Mouse (Mus musculus) thymus, postnatal 36 days (tissue): ENCODE measurements around the gene Nfatc2ip.

Experiments used
- DNase-seq, 2 experiments: peaks; one replicate each; pipeline ENCODE4 v3.0.0; 2022; ENCODE audit warnings: mixed read lengths in 2 of 2

Gene Nfatc2ip

DNA sequence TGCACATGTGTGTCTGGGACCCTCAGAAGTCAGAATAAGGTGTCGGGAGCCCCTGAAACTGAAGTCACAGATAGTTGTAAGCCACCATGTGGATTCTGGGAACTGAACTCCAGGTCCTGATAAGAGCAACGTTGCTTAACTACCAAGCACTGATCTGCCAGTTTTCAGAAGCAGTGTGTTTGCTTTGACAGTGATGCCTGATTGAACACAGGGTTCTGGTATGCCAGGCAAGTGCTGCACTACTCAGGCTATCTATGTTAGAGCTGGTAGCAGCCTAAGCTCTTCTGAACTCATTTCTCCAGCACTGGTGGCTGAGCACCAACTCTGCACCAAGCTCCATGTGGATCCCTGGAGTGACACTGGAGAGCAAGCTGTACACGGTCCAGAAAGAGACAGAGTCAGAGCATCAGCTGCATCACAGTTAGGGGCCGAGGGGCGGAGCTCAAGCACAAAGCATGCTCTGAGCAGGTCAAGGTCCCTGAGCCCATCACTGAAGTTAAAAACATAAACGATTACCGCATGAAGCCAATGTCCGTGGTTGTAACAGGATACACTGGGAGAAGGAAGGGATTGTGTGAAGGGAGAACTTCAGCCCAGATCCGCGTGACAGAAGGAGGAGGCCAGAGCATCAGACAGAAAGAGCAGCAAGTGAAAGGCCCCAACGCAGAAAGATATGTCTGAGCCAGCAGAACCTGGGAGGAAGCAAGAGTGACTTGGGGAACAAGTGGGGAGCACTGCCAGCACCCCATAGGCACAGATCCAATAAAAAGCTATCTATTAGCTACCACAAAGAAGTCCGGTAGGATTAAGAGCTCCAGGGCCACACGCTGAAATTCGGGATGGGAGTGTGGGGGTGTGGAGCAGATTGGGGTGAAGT is 41.6 kb downstream of the Nfatc2ip start:
- DNase-seq, result peak in 1 of 2 experiments; percentile 30

DNA sequence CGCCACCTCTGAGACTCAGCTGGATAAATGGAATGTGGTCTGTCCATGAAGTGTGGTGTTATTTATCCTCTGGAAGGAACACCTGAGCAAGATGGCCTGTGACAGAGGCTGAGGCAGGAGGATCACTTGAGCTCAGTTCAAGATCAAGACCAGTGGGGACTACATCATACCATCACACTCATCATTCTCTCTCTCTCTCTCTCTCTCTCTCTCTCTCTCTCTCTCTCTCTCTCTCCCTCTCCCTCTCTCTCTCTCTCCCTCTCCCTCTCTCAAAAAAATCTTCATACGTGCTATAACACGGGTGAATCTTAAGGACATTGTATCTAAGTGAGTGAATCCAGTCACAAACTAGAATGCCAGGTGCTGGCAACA is 42.6 kb downstream of the Nfatc2ip start:
- DNase-seq, result no peak

DNA sequence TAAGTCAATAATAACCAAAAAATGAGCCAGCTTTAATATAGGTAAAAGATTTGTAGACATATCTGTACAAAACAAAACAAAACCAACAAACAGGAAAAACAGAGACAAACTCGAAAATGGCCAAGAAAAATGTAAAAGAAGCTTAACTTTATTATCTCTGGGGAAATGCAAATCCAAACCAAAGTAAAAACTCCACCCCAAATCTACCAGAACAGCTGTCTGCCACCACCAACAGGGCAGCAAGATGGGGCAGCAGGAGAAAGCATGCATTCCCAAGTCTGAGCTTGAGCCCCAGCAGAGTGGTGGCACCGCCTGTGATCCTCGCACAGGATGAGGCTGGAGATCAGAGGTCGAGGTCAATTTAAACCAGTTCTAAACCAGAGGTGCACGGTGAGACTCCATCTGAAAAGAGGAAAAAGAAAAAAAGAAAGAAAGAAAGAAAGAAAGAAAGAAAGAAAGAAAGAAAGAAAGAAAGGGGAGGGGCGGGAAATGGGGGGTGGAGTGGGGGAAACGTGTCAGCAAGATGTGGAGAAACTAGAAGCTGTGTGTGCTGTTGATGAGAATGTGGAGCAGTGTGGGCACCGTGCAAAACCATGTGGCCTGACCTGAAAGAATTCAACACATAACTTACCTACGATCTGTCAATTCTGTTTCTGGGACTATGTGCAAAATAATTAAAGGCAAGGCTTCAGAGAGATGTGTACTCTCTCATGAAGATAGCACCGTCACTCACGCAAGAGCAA is 43.1 kb downstream of the Nfatc2ip start:
- DNase-seq, result peak in 1 of 2 experiments; percentile 4

DNA sequence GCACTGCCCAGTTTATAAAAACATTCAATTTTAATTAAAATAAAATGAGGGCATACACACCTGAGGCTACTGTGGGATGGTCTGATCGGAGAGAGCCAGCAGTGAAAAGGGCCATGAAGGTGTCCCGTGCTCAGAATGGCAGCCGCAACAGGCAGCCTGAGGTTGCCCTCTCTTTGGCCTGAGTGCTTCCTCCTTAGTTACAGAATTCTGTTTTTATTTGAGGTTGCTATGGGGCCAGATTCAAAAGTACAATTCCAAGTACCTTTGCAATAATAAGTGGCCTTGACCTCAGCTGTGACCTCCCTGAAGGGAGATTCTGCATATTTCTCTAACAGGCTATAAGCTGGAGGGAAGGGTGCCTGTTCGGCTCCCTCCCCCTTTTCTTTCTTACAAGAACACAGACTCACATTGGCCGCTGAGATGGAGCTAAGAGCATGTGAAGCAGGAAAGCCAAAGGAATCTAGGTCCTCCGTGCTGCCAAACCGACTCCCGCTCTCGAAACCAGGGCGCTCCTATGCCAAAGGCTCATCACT is 45.1 kb downstream of the Nfatc2ip start:
- no peak for DNase-seq

- DNase-seq, result no peak
Measured at GRCm38 (mm10) chr7:126350748-126351418, 45.7 kb downstream of the Nfatc2ip start.

- DNase-seq, result no peak
Measured at GRCm38 (mm10) chr7:126348293-126348692, 48.2 kb downstream of the Nfatc2ip start.

DNA sequence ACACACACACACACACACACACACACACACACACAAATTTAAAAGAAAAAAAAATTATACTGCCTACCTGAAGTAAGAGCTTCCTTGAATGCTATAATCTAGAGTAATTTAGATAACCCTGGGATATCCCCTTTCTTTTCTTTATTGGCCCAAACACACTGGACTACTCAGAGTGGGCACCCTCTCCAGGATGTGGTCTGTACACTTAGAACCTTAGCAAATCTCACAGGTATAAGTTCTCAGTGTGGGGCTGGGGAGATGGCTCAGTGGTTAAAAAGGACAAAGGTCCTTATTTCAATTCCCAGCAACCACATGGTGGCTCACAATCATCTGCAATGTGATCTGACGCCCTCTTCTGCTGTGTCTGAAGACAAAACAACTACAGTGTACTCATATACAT is 49.4 kb downstream of the Nfatc2ip start:
- DNase-seq, result no peak

GRCm38 (mm10) chr7:126345969-126346368 is 50.6 kb downstream of the Nfatc2ip start:
- no peak for DNase-seq

DNA sequence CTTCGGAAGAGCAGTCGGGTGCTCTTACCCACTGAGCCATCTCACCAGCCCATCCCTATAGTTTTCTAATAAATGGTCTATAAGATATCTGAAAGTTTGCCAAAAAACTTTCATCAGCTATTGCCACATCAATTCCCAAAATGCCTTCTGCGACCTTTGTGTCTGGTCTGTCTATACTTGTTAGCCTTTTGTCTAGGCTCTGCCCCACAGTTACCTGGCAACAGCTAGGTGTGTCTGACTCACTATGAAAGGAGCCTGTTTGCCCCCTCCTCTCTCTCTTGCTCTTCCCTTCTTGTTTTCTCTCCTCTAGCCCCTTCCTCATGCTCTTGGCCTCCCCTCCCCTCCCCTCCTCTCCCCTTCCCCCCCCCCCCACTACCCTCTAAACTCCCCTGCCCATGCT is 51.0 kb downstream of the Nfatc2ip start:
- DNase-seq, result no peak

- no peak for DNase-seq
Measured at GRCm38 (mm10) chr7:126340896-126341295, 55.6 kb downstream of the Nfatc2ip start.

GRCm38 (mm10) chr7:126340206-126340618 is 56.3 kb downstream of the Nfatc2ip start:
- DNase-seq, result no peak

- peak; percentile 56 to 76 for DNase-seq
Measured at GRCm38 (mm10) chr7:126339521-126339971, 57.0 kb downstream of the Nfatc2ip start.

GRCm38 (mm10) chr7:126338906-126339305 is 57.6 kb downstream of the Nfatc2ip start:
- DNase-seq, result peak in 1 of 2 experiments; percentile 48

DNA sequence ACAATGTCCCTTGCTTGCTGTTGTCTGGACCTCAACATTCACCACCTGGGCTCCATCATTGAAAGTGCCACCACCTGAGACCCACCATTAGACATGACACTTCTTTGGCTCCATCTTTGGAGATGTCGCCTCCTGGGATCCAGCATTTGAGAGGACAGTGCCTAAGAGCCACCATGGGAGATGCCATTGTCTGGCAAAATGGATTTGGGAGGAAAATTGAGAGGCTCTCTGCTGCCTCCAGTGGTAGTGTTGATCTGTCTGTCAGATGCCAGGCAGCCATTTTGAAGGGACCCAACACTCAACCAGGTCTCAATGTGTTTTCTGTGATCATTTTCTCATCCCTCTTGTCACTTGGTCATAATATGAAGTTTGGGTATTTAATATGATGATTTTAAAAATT is 61.0 kb downstream of the Nfatc2ip start:
- no peak for DNase-seq
